Mouse (Mus musculus) lung, postnatal 0 days (tissue): ENCODE results near the gene Muc4. TPM values are rescaled to one million over a fixed set of nuclear protein-coding genes. Genes with fewer than 3 reads are reported as not detected.

ENCODE experiments used
- ATAC-seq: fragments of 200-750 bp; cut with Nextera tagmentation; 2 replicates; pipeline ENCODE4 v1.8.0; 2017; ENCODE audit warnings: moderate library complexity
- DNase-seq: peaks from one replicate; pipeline ENCODE4 v3.0.0-alpha.2; 2016; ENCODE audit warnings: low spot score
- H3K27ac ChIP-seq: fragments of 300-500 bp; sonication (generic); 2 replicates; pipeline ENCODE4 v1.5.1; 2014; ENCODE audit warnings: antibody characterized with exemption, mild to moderate bottlenecking, low read length, mixed read lengths
- H3K27me3 ChIP-seq: fragments of 300-500 bp; sonication (generic); replicated peaks from 2 replicates; pipeline ENCODE4 v1.6.1; 2014; ENCODE audit warnings: low read length, mixed read lengths; ENCODE audit not compliant: insufficient read depth
- H3K36me3 ChIP-seq: fragments of 300-500 bp; sonication (generic); 2 replicates; pipeline ENCODE4 v1.6.1; 2014; ENCODE audit warnings: low read length, mixed read lengths; ENCODE audit not compliant: insufficient read depth
- H3K4me1 ChIP-seq: fragments of 300-500 bp; sonication (generic); 2 replicates; pipeline ENCODE4 v1.6.1; 2014; ENCODE audit warnings: antibody characterized with exemption, low read depth, low read length, mixed read lengths; ENCODE audit not compliant: insufficient read depth
- H3K4me2 ChIP-seq: fragments of 300-500 bp; sonication (generic); replicated peaks from 2 replicates; pipeline ENCODE4 v1.6.1; 2014; ENCODE audit warnings: low read depth, mild to moderate bottlenecking, low read length, moderate library complexity, mixed read lengths
- H3K4me3 ChIP-seq: fragments of 300-500 bp; sonication (generic); 2 replicates; pipeline ENCODE4 v1.5.1; 2014; ENCODE audit warnings: low read depth, low read length
- H3K9ac ChIP-seq: fragments of 300-500 bp; sonication (generic); replicated peaks from 2 replicates; pipeline ENCODE4 v1.6.1; 2014; ENCODE audit warnings: low read depth, mild to moderate bottlenecking
- H3K9me3 ChIP-seq: fragments of 300-500 bp; sonication (generic); 2 replicates; pipeline ENCODE4 v1.6.1; 2016; ENCODE audit warnings: low read length, mixed read lengths
- CTCF ChIP-seq: IDR thresholded peaks from 2 replicates; pipeline ENCODE4 v1.5.1; 2016; ENCODE audit warnings: antibody characterized with exemption, mild to moderate bottlenecking
- EP300 ChIP-seq: IDR thresholded peaks from 2 replicates; pipeline ENCODE4 v1.6.1; 2016; ENCODE audit warnings: antibody characterized with exemption, mild to moderate bottlenecking, control low read depth
- WGBS: fragments of 180-500 bp; shearing (Covaris S2); extraction: QIAGEN DNeasy Blood & Tissue Kit; methylation state at CpG from one replicate; pipeline ENCODE4 v1.1.7; 2014; 5-methylcytosine and 5-hydroxymethylcytosine counted together
- polyA plus RNA-seq: library from polyadenylated mRNA; unstranded; fragments of >200 nt; fragmentation: Nextera tagmentation; extraction: Ambion mirVana; gene quantifications from 2 replicates; pipeline ENCODE4 v1.2.1, GENCODE M21; 2015

Gene Muc4
- polyA plus RNA-seq, 1 experiment from 2014 or later = 4.1 TPM

DNA sequence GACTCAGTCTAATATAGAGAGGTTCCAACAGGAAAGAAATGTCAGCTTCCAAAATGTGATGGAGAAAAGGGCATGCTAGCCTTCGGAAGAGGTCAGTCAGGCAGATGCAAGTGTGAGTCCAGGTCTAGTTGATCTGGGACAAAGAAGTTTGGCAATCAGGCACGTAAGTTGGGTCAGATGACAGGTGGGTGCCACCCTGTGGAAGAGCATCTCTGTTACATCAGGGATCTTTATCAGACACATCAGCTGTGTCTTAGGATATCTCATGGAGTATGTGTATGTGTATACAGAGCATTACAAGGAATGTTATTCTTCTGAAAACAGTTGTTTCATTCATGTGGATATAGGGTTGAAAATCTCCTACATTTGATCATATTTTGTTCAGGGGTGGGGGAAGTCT lies 28.9 kb downstream of the Muc4 start:
- no peak overlapping the region for H3K9ac ChIP-seq
- no peak for ATAC-seq
- H3K4me1 ChIP-seq = no peaks in the 10 kb centered on the region
- 76% methylated on average over 2 of the region's 2 CpGs for WGBS
- DNase-seq = no peak
- no peak overlapping the region for H3K4me3 ChIP-seq
- no peaks in the 10 kb centered on the region for H3K27me3 ChIP-seq
- TF ChIP-seq CTCF (no peak), EP300 (no peak)
- no peak overlapping the region for H3K27ac ChIP-seq
- no peak overlapping the region for H3K4me2 ChIP-seq
- H3K36me3 ChIP-seq = no peaks in the 10 kb centered on the region
- no peaks in the 10 kb centered on the region for H3K9me3 ChIP-seq

DNA sequence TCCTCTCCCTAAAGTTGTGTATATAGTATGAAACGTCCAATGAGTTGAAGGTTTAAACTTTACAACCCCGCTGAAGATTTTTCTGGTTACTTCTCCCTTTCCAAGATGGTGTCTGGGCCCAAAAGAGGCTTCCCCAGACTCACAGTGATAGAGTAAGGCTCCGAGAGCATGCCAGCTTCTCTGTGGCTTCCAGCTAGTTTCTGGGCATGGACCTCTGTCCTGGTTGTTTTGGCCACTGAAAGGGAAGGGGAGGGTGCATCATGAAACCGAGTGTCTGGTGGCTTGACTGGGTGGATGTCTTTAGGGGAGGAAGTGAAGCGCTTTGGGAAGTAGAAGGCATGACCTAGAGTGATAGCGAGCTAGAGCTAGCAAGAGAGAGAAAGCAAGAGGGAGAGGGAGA lies 29.3 kb downstream of the Muc4 start:
- TF ChIP-seq CTCF (no peak), EP300 (no peak)
- Histone ChIP-seq H3K36me3 (no peaks in the 10 kb centered on the region), H3K27me3 (no peaks in the 10 kb centered on the region), H3K4me1 (no peaks in the 10 kb centered on the region), H3K4me2 (no peak overlapping the region), H3K9me3 (no peaks in the 10 kb centered on the region), H3K9ac (no peak overlapping the region), H3K4me3 (no peak overlapping the region), H3K27ac (no peak overlapping the region)
- ATAC-seq = no peak
- WGBS = 67% methylated on average over 6 of the region's 6 CpGs
- DNase-seq = no peak

DNA sequence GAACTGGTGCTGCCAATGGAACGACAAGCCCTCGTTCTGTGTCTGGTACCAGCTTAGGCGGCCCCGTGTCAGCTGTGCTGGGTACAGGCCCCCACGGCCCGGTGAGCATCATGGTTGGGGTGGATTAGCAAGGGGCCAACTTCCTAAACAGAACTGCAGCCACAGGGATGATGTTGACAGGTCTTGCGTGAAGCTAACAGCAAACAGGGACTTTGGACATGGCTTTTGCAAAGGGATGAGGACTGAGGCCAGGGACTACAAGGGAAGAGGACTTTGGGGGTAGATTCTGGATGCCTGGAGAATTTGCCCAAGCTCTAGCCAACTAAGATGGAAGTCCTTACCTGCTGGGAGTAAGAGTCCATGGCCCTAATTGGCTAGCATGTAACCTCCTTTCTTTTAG lies 31.2 kb downstream of the Muc4 start:
- DNase-seq (no peak), ATAC-seq (no peak)
- Histone ChIP-seq H3K27me3 (no peaks in the 10 kb centered on the region), H3K4me2 (no peak overlapping the region), H3K27ac (no peak overlapping the region), H3K36me3 (no peaks in the 10 kb centered on the region), H3K4me3 (no peak overlapping the region), H3K9ac (no peak overlapping the region), H3K4me1 (no peaks in the 10 kb centered on the region), H3K9me3 (no peaks in the 10 kb centered on the region)
- WGBS = 92% methylated on average over 7 of the region's 7 CpGs
- TF ChIP-seq CTCF = no peak
- TF ChIP-seq EP300 = no peak

DNA sequence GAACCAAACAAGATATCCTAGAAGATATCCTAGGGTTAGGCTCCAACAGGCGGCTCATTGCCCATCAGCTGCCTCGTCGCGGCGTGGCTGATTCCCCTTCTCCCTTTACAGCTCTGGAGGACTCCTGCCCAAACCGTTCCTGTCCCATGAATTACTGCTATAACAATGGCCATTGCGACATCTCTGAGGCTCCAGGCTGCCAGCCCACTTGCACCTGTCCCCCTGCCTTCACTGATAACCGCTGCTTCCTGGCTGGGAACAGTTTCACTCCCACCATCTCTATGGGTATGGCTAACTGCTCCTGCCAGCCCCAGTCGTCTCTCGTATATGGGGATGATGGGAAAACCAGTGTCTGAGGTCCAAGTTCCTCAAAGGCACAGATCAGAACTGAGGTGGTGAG lies 41.0 kb downstream of the Muc4 start:
- TF ChIP-seq CTCF (no peak), EP300 (no peak)
- ATAC-seq = no peak
- H3K36me3 ChIP-seq = no peaks in the 10 kb centered on the region
- H3K27ac ChIP-seq = no peak overlapping the region
- no peaks in the 10 kb centered on the region for H3K27me3 ChIP-seq
- DNase-seq = no peak
- H3K4me1 ChIP-seq = no peaks in the 10 kb centered on the region
- no peak overlapping the region for H3K4me2 ChIP-seq
- 71% methylated on average over 10 of the region's 10 CpGs for WGBS
- no peak overlapping the region for H3K4me3 ChIP-seq
- no peaks in the 10 kb centered on the region for H3K9me3 ChIP-seq
- H3K9ac ChIP-seq = no peak overlapping the region

DNA sequence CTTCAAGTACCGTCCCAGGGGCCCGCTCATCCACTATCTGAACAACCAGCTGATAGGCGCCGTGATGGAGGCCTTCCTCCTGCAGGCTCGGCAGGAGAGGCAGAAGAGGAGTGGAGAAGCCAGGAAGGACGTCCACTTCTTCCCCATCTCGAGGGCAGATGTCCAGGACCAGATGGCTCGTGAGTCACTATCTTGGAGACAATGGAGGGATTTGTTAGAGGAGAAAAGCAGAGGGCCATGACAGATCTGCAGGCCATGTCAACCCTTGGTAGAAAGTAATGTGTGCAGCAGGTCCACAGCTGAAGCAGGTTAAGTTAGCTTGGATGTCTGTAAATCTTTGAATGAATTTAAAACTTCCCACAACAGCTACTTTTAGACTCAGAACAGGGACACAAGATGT lies 43.3 kb downstream of the Muc4 start:
- no peaks in the 10 kb centered on the region for H3K36me3 ChIP-seq
- 42% methylated on average over 8 of the region's 8 CpGs for WGBS
- H3K4me2 ChIP-seq = no peak overlapping the region
- no peak for TF ChIP-seq CTCF
- no peak for TF ChIP-seq EP300
- ATAC-seq (no peak), DNase-seq (no peak)
- no peaks in the 10 kb centered on the region for H3K4me1 ChIP-seq
- no peak overlapping the region for H3K27ac ChIP-seq
- no peaks in the 10 kb centered on the region for H3K27me3 ChIP-seq
- no peak overlapping the region for H3K4me3 ChIP-seq
- no peaks in the 10 kb centered on the region for H3K9me3 ChIP-seq
- no peak overlapping the region for H3K9ac ChIP-seq

DNA sequence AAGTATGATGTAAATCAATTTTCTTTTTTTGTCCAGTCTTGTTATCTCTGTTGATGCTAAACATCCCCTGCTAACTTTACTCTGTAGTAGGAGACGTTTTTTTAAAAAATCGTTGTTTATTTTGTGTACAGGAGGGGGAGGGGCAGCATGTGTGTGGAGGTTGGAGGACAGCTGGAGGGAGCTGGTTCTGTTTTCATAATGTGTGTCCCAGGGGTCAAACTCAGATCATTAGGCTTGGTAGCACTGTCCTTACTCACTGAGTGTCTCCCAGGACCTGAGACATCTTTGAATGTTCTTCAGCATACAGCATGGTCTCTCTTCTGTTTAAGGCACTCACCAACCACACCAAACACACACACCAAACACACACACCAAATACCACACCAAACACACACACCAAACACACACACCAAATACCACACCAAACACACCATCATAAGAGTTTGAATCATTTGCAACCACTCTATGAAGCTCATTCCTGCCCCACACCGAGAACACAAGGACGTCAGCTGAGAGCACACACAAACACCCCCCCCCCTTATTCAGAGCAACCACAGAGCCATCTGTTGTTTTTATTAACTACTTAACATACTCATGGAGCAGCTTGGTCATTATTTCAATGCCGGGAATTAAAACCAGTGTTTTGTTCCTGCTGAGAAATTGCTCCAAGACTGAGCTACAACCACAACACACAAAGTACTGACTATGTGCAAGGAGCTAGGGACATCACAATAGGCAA lies 47.8 kb downstream of the Muc4 start:
- Histone ChIP-seq H3K4me1 (no peaks in the 10 kb centered on the region), H3K4me2 (no peak overlapping the region), H3K27ac (no peak overlapping the region), H3K27me3 (no peaks in the 10 kb centered on the region), H3K9ac (no peak overlapping the region), H3K36me3 (no peaks in the 10 kb centered on the region), H3K4me3 (no peak overlapping the region), H3K9me3 (no peaks in the 10 kb centered on the region)
- WGBS = 45% methylated on average over 5 of the region's 5 CpGs
- DNase-seq (peak; percentile 65), ATAC-seq (peak; percentile 80)
- TF ChIP-seq CTCF (no peak), EP300 (no peak)

DNA sequence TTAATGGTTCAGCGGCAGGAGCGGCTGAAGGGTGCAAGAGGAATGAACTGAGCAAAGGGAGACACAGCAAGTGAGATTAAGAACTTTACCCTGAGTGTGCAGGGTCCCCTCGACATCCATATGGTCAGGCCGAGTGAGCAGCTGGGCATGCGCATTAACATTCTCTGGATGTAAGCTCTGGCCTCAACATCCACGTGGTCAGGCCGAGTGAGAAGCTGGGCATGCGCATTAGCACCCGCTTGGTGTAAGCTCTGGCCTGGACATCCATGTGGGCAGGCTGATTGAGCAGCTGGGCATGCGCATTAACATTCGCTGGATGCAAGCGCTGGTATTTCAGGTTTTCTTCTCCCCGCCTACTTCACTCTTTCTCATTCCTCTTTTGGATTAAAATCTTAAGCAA lies 49.2 kb downstream of the Muc4 start:
- H3K27me3 ChIP-seq = no peaks in the 10 kb centered on the region
- H3K4me2 ChIP-seq = no peak overlapping the region
- no peak overlapping the region for H3K27ac ChIP-seq
- no peak overlapping the region for H3K9ac ChIP-seq
- 74% methylated on average over 13 of the region's 13 CpGs for WGBS
- no peaks in the 10 kb centered on the region for H3K36me3 ChIP-seq
- H3K4me3 ChIP-seq = no peak overlapping the region
- H3K4me1 ChIP-seq = no peaks in the 10 kb centered on the region
- DNase-seq = no peak
- TF ChIP-seq CTCF (no peak), EP300 (no peak)
- no peaks in the 10 kb centered on the region for H3K9me3 ChIP-seq
- ATAC-seq = no peak
